Mouse (Mus musculus) hematopoietic stem cell, adult 5-6 weeks (primary cell): ENCODE measurements at regions not wholly inside any gene's neighbourhood (a gene's known extent, or its start where the extent isn't known, plus 50 kb on each side); places are given as distances from the start of the nearest gene placed in this dataset.

ENCODE experiments used
- ATAC-seq, 2 experiments: fragments of 125-278 bp in 1 of 2; replicated peaks in 1 of 2; 2 replicates each; pipeline ENCODE4 v1.8.0; 2016 to 2017; ENCODE audit warnings: inconsistent platforms in 2 of 2, mild to moderate bottlenecking in 2 of 2, moderate number of reproducible peaks in 2 of 2, low read depth in 1 of 2, moderate TSS enrichment in 1 of 2; ENCODE audit not compliant: low FRiP score in 2 of 2, poor library complexity in 2 of 2, severe bottlenecking in 2 of 2, insufficient read depth in 1 of 2, low TSS enrichment in 1 of 2

- ATAC-seq = no peak
Measured at GRCm38 (mm10) chr6:98782074-98782473, 439.5 kb upstream of the Gm765 start.

GRCm38 (mm10) chr6:98775780-98776179, 433.2 kb upstream of the Gm765 start:
- no peak for ATAC-seq

GRCm38 (mm10) chr6:98769999-98770398, 427.4 kb upstream of the Gm765 start:
- no peak for ATAC-seq

- ATAC-seq = no peak
Measured at GRCm38 (mm10) chr6:98769322-98769721, 426.8 kb upstream of the Gm765 start.

GRCm38 (mm10) chr6:98767858-98768336, 425.3 kb upstream of the Gm765 start:
- ATAC-seq = no peak

- no peak for ATAC-seq
Measured at GRCm38 (mm10) chr6:98754487-98754886, 411.9 kb upstream of the Gm765 start.

GRCm38 (mm10) chr6:98748618-98749017, 406.1 kb upstream of the Gm765 start:
- ATAC-seq = no peak

GRCm38 (mm10) chr6:98746976-98747375, 404.4 kb upstream of the Gm765 start:
- no peak for ATAC-seq

- ATAC-seq = no peak
Measured at GRCm38 (mm10) chr6:98740447-98740846, 397.9 kb upstream of the Gm765 start.

GRCm38 (mm10) chr6:98731010-98731530, 388.5 kb upstream of the Gm765 start:
- no peak for ATAC-seq

GRCm38 (mm10) chr6:98726605-98727144, 384.1 kb upstream of the Gm765 start:
- peak in 1 of 2 experiments; percentile 5; a peak in 1 of 4 replicates for ATAC-seq

GRCm38 (mm10) chr6:98704887-98705622, 362.5 kb upstream of the Gm765 start:
- no peak for ATAC-seq

GRCm38 (mm10) chr6:98697571-98697970, 355.0 kb upstream of the Gm765 start:
- no peak for ATAC-seq

GRCm38 (mm10) chr6:98693411-98693810, 350.9 kb upstream of the Gm765 start:
- no peak for ATAC-seq

- no peak for ATAC-seq
Measured at GRCm38 (mm10) chr6:98690133-98690532, 347.6 kb upstream of the Gm765 start.

- ATAC-seq = no peak
Measured at GRCm38 (mm10) chr6:98689395-98689794, 346.8 kb upstream of the Gm765 start.

- no peak for ATAC-seq
Measured at GRCm38 (mm10) chr6:98688624-98689023, 346.1 kb upstream of the Gm765 start.

GRCm38 (mm10) chr6:98666388-98666989, 323.9 kb upstream of the Gm765 start:
- no peak for ATAC-seq
